Mouse (Mus musculus): Measurements from ENCODE around the gene 1700017N19Rik.

GRCm38 (mm10) chr10:100661970-100662590 is 71.8 kb downstream of the 1700017N19Rik start:
- TF ChIP-seq CTCF (IDR thresholded peaks at IDR 0.05; ENCODE audit: extremely low read depth, insufficient read depth, insufficient read length, insufficient replicate concordance) = no peak
- TF ChIP-seq POLR2A (IDR thresholded peaks at IDR 0.05; ENCODE audit: low read depth, low read length) = no peak
